In genomic region chr14:121485722-121486121, GRCm38 (mm10) we compare ENCODE assay signal across 22 mouse cellular contexts. TPM values are rescaled to one million over a fixed set of nuclear protein-coding genes. Genes with fewer than 3 reads are reported as not detected.
DNase-seq lines count a peak whose midpoint lies in the region; ATAC-seq and TF ChIP-seq lines count a peak whose summit lies in the region.
"Had no signal": no experiment of that assay in that cellular context is flagged by ENCODE, and none has a peak within 500 bp of the region (broad histone marks: within the 10 kb centered on the region; RNA-seq: fewer than 3 reads in every experiment).

No protein-coding gene starts in this region.

- no peaks in the 10 kb centered on the region for H3K9me3 ChIP-seq in lung, embryonic 14.5 days (ENCODE audit: low read depth, low read length)
- no peaks in the 10 kb centered on the region for H3K9me3 ChIP-seq in lung, postnatal 0 days (ENCODE audit: low read length)
- no peaks in the 10 kb centered on the region for H3K9me3 ChIP-seq in intestine, postnatal 0 days (ENCODE audit: control insufficient read depth)
- H3K9me3 ChIP-seq: embryonic facial prominence, embryonic 10.5 days; embryonic facial prominence, embryonic 12.5 days; forebrain, embryonic 13.5 days; forebrain, embryonic 15.5 days had no signal

- 67% methylated on average over 1 of the region's 1 CpGs for WGBS in lung, embryonic 14.5 days
- WGBS in lung, postnatal 0 days, result 64% methylated on average over 1 of the region's 1 CpGs
- WGBS in intestine, postnatal 0 days, result 91% methylated on average over 1 of the region's 1 CpGs

- no peak for TF ChIP-seq EP300 in lung, postnatal 0 days (IDR thresholded peaks at IDR 0.05)

- no peak overlapping the region for H3K4me2 ChIP-seq in lung, embryonic 14.5 days
- H3K4me2 ChIP-seq in lung, postnatal 0 days (replicated peaks; ENCODE audit: low read depth, low read length), result no peak overlapping the region
- H3K4me2 ChIP-seq in intestine, postnatal 0 days (replicated peaks; ENCODE audit: low read depth), result no peak overlapping the region
- H3K4me2 ChIP-seq: embryonic facial prominence, embryonic 12.5 days; forebrain, embryonic 13.5 days; forebrain, embryonic 15.5 days had no signal

- no peaks in the 10 kb centered on the region for H3K36me3 ChIP-seq in lung, embryonic 14.5 days (ENCODE audit: insufficient read depth)
- H3K36me3 ChIP-seq in lung, postnatal 0 days (ENCODE audit: insufficient read depth, low read length), result no peaks in the 10 kb centered on the region
- H3K36me3 ChIP-seq in intestine, postnatal 0 days (ENCODE audit: control insufficient read depth, insufficient read depth), result peaks cover 7% of the 10 kb centered on the region
- H3K36me3 ChIP-seq: embryonic facial prominence, embryonic 10.5 days; embryonic facial prominence, embryonic 12.5 days; forebrain, embryonic 15.5 days had no signal

- H3K9ac ChIP-seq in lung, embryonic 14.5 days, result no peak overlapping the region
- H3K9ac ChIP-seq in lung, postnatal 0 days (replicated peaks; ENCODE audit: low read depth), result no peak overlapping the region
- no peak overlapping the region for H3K9ac ChIP-seq in intestine, postnatal 0 days (ENCODE audit: low read depth, low read length)
- H3K9ac ChIP-seq: embryonic facial prominence, embryonic 12.5 days; forebrain, embryonic 13.5 days; forebrain, embryonic 15.5 days; forebrain, postnatal 0 days had no signal

- TF ChIP-seq CTCF in lung, embryonic 14.5 days (IDR thresholded peaks at IDR 0.05; ENCODE audit: low read depth), result no peak
- no peak for TF ChIP-seq CTCF in lung, postnatal 0 days (IDR thresholded peaks at IDR 0.05)
- TF ChIP-seq CTCF in intestine, postnatal 0 days (IDR thresholded peaks at IDR 0.05; ENCODE audit: low read depth), result no peak

- no peak for ATAC-seq in lung, embryonic 14.5 days (ENCODE audit: insufficient read depth)
- no peak for ATAC-seq in lung, postnatal 0 days
- no peak for ATAC-seq in intestine, postnatal 0 days
- ATAC-seq: activated CD4-positive, CD25-positive, alpha-beta regulatory T cell, adult 4 months; forebrain, embryonic 13.5 days; forebrain, embryonic 15.5 days; forebrain, postnatal 0 days; Patski had no signal

- no peak overlapping the region for H3K4me3 ChIP-seq in lung, embryonic 14.5 days (ENCODE audit: low read depth, low read length)
- no peak overlapping the region for H3K4me3 ChIP-seq in lung, postnatal 0 days (ENCODE audit: low read depth, low read length)
- no peak overlapping the region for H3K4me3 ChIP-seq in intestine, postnatal 0 days (ENCODE audit: low read depth, low read length)
- H3K4me3 ChIP-seq: embryonic facial prominence, embryonic 10.5 days; embryonic facial prominence, embryonic 12.5 days; forebrain, embryonic 13.5 days; forebrain, embryonic 15.5 days had no signal

- DNase-seq in lung, embryonic 14.5 days, result peak; percentile 56
- DNase-seq in lung, postnatal 25 days (ENCODE audit: low spot score), result no peak
- DNase-seq in lung, postnatal 0 days (ENCODE audit: low spot score), result peak; percentile 24
- no peak for DNase-seq in lung, postnatal 4 days
- DNase-seq: adrenal gland, adult 8-10 months; adrenal gland, postnatal 14 days; adrenal gland, postnatal 36 days; cerebellum, adult 11-12 months; cerebellum, adult 2 months; cerebellum, adult 9-10 months; cerebellum, postnatal 10 days; cerebellum, postnatal 25 days; forebrain, postnatal 0 days had no signal

- no peaks in the 10 kb centered on the region for H3K27me3 ChIP-seq in lung, embryonic 14.5 days (ENCODE audit: insufficient read depth, low read length)
- no peaks in the 10 kb centered on the region for H3K27me3 ChIP-seq in lung, postnatal 0 days (replicated peaks; ENCODE audit: insufficient read depth, low read length)
- H3K27me3 ChIP-seq in intestine, postnatal 0 days (replicated peaks; ENCODE audit: control insufficient read depth, insufficient read depth, low read length), result no peaks in the 10 kb centered on the region
- H3K27me3 ChIP-seq: embryonic facial prominence, embryonic 12.5 days; forebrain, embryonic 13.5 days; forebrain, embryonic 15.5 days had no signal

- H3K27ac ChIP-seq in lung, embryonic 14.5 days (ENCODE audit: low read depth), result no peak overlapping the region
- no peak overlapping the region for H3K27ac ChIP-seq in lung, postnatal 0 days (ENCODE audit: low read length)
- no peak overlapping the region for H3K27ac ChIP-seq in intestine, postnatal 0 days (ENCODE audit: low read depth, low read length)
- H3K27ac ChIP-seq: embryonic facial prominence, embryonic 10.5 days; embryonic facial prominence, embryonic 12.5 days; forebrain, embryonic 13.5 days; forebrain, embryonic 15.5 days had no signal

- no peaks in the 10 kb centered on the region for H3K4me1 ChIP-seq in lung, embryonic 14.5 days (ENCODE audit: insufficient read depth)
- no peaks in the 10 kb centered on the region for H3K4me1 ChIP-seq in lung, postnatal 0 days (ENCODE audit: insufficient read depth, low read depth, low read length)
- H3K4me1 ChIP-seq in intestine, postnatal 0 days (replicated peaks; ENCODE audit: control insufficient read depth, insufficient read depth, low read length), result no peaks in the 10 kb centered on the region
- H3K4me1 ChIP-seq: embryonic facial prominence, embryonic 12.5 days; forebrain, embryonic 13.5 days; forebrain, embryonic 15.5 days had no signal

RNA-seq across cellular contexts. Expression of gene Slc15a1, which starts 19.3 kb away (rescaled TPM):
- polyA plus RNA-seq in lung, embryonic 14.5 days (2014; fragmentation: Nextera tagmentation; extraction: Ambion mirVana), result 0.13 and 0.14 TPM in 2 replicates
- polyA plus RNA-seq in lung, postnatal 0 days (2015; fragmentation: Nextera tagmentation; extraction: Ambion mirVana), result 0.98 and 1.5 TPM in 2 replicates
- 37.8 and 41.3 TPM in 2 replicates for polyA plus RNA-seq in intestine, postnatal 0 days (2015; fragmentation: Nextera tagmentation; extraction: Ambion mirVana)
- polyA plus RNA-seq: C2C12; cerebellum, adult 2 months; forebrain, embryonic 11.5 days; forebrain, embryonic 13.5 days; forebrain, embryonic 15.5 days had no signal

Comparison
In these comparisons a context has a peak if more than half of its experiments do, and no peak if none do; other contexts are left out.
1. DNase-seq: peak in lung, embryonic 14.5 days (single experiment) and lung, postnatal 0 days (single experiment); none in lung, postnatal 25 days (single experiment) and lung, postnatal 4 days (0 of 2).
2. RNA of gene Slc15a1, which starts 19.3 kb away (polyA plus RNA-seq): 37.8 to 41.3 TPM in intestine, postnatal 0 days; 0.98 to 1.5 TPM in lung, postnatal 0 days and 0.13 to 0.14 TPM in lung, embryonic 14.5 days; every median in the first group is over 10 times any median in the second.